Mouse (Mus musculus): ENCODE data around the gene Krt75. TPM values are rescaled to one million over a fixed set of nuclear protein-coding genes. Genes with fewer than 3 reads are reported as not detected.
A peak's percentile ranks its signal among the peaks of the same experiment; 100 is the strongest.
"Not testable (repeated sequence)": the region's sequence is repeated elsewhere in the genome, so short reads cannot be mapped to it uniquely, and the experiment has no call there.

Gene Krt75
- polyA plus RNA-seq, 1 experiment from 2014 or later, result not detected

- Histone ChIP-seq H3K4me3 (ENCODE audit: low read depth, low read length) (no peak overlapping the region), H3K9ac (ENCODE audit: low read length) (no peak overlapping the region), H3K27me3 (replicated peaks; ENCODE audit: control insufficient read depth, insufficient read depth, low read length) (no peaks in the 10 kb centered on the region), H3K36me3 (ENCODE audit: control insufficient read depth, insufficient read depth, low read length) (no peaks in the 10 kb centered on the region), H3K4me2 (ENCODE audit: low read length) (no peak overlapping the region), H3K4me1 (replicated peaks; ENCODE audit: control insufficient read depth, insufficient read depth, low read length) (no peaks in the 10 kb centered on the region), H3K9me3 (ENCODE audit: control insufficient read depth, low read length) (no peaks in the 10 kb centered on the region), H3K27ac (ENCODE audit: low read depth) (no peak overlapping the region)
- ATAC-seq (replicated peaks; ENCODE audit: low FRiP score, low TSS enrichment, low read depth) (no peak), DNase-seq (ENCODE audit: low spot score) (no peak)
- 58% methylated on average over 9 of the region's 9 CpGs for WGBS
Observed at GRCm38 (mm10) chr15:101536054-101536850, 37.5 kb downstream of the Krt75 start.

GRCm38 (mm10) chr15:101532720-101533119 is 41.0 kb downstream of the Krt75 start, which contains the start of gene Krt84:
Krt84 (minus strand) TSS chr15:101532820.
- Histone ChIP-seq H3K4me3 (ENCODE audit: low read depth, low read length) (no peak within 1 kb of the TSS), H3K4me1 (replicated peaks; ENCODE audit: control insufficient read depth, insufficient read depth, low read length) (no peaks in the 10 kb centered on the region), H3K4me2 (ENCODE audit: low read length) (no peak within 1 kb of the TSS), H3K9ac (ENCODE audit: low read length) (no peak within 1 kb of the TSS), H3K27ac (ENCODE audit: low read depth) (no peak within 1 kb of the TSS), H3K27me3 (replicated peaks; ENCODE audit: control insufficient read depth, insufficient read depth, low read length) (no peaks in the 10 kb centered on the region), H3K36me3 (ENCODE audit: control insufficient read depth, insufficient read depth, low read length) (no peaks in the 10 kb centered on the region), H3K9me3 (ENCODE audit: control insufficient read depth, low read length) (no peaks in the 10 kb centered on the region)
- WGBS, result 77% methylated on average over 7 of the region's 7 CpGs
- ATAC-seq (replicated peaks; ENCODE audit: low FRiP score, low TSS enrichment, low read depth) (no peak), DNase-seq (ENCODE audit: low spot score) (no peak)

GRCm38 (mm10) chr15:101522556-101523232 is 51.0 kb downstream of the Krt75 start:
- Histone ChIP-seq H3K27ac (ENCODE audit: low read depth) (no peak overlapping the region), H3K9me3 (ENCODE audit: control insufficient read depth, low read length) (no peaks in the 10 kb centered on the region), H3K4me2 (ENCODE audit: low read length) (no peak overlapping the region), H3K27me3 (replicated peaks; ENCODE audit: control insufficient read depth, insufficient read depth, low read length) (peaks cover 4% of the 10 kb centered on the region; the same call in 1 of the 2 replicates), H3K36me3 (ENCODE audit: control insufficient read depth, insufficient read depth, low read length) (no peaks in the 10 kb centered on the region), H3K9ac (ENCODE audit: low read length) (no peak overlapping the region), H3K4me1 (replicated peaks; ENCODE audit: control insufficient read depth, insufficient read depth, low read length) (no peaks in the 10 kb centered on the region), H3K4me3 (ENCODE audit: low read depth, low read length) (no peak overlapping the region)
- 73% methylated on average over 4 of the region's 4 CpGs for WGBS
- DNase-seq (ENCODE audit: low spot score) (no peak), ATAC-seq (replicated peaks; ENCODE audit: low FRiP score, low TSS enrichment, low read depth) (no peak)

GRCm38 (mm10) chr15:101519792-101520191 is 53.9 kb downstream of the Krt75 start:
- H3K9ac ChIP-seq (ENCODE audit: low read length), result no peak overlapping the region
- H3K27ac ChIP-seq (ENCODE audit: low read depth), result no peak overlapping the region
- H3K27me3 ChIP-seq (replicated peaks; ENCODE audit: control insufficient read depth, insufficient read depth, low read length), result peaks cover 4% of the 10 kb centered on the region; the same call in 1 of the 2 replicates
- 9% methylated on average over 2 of the region's 2 CpGs for WGBS
- ATAC-seq (replicated peaks; ENCODE audit: low FRiP score, low TSS enrichment, low read depth) (no peak), DNase-seq (ENCODE audit: low spot score) (peak; percentile 84)
- no peaks in the 10 kb centered on the region for H3K36me3 ChIP-seq (ENCODE audit: control insufficient read depth, insufficient read depth, low read length)
- no peak overlapping the region for H3K4me2 ChIP-seq (ENCODE audit: low read length)
- no peaks in the 10 kb centered on the region for H3K9me3 ChIP-seq (ENCODE audit: control insufficient read depth, low read length)
- H3K4me1 ChIP-seq (replicated peaks; ENCODE audit: control insufficient read depth, insufficient read depth, low read length), result no peaks in the 10 kb centered on the region
- H3K4me3 ChIP-seq (ENCODE audit: low read depth, low read length), result no peak overlapping the region

GRCm38 (mm10) chr15:101517161-101517560 is 56.5 kb downstream of the Krt75 start, which contains the start of gene Gm49425:
Gm49425 (minus strand) TSS chr15:101517261.
- not testable (repeated sequence) for H3K4me1 ChIP-seq (replicated peaks; ENCODE audit: control insufficient read depth, insufficient read depth, low read length); H3K9me3 ChIP-seq (ENCODE audit: control insufficient read depth, low read length); ATAC-seq (replicated peaks; ENCODE audit: low FRiP score, low TSS enrichment, low read depth); H3K27ac ChIP-seq (ENCODE audit: low read depth); H3K4me2 ChIP-seq (ENCODE audit: low read length); DNase-seq (ENCODE audit: low spot score); H3K9ac ChIP-seq (ENCODE audit: low read length); H3K36me3 ChIP-seq (ENCODE audit: control insufficient read depth, insufficient read depth, low read length); H3K27me3 ChIP-seq (replicated peaks; ENCODE audit: control insufficient read depth, insufficient read depth, low read length); H3K4me3 ChIP-seq (ENCODE audit: low read depth, low read length)
- WGBS, result 71% methylated on average over 2 of the region's 2 CpGs

Small RNAs within 50 kb of the gene (microRNA-seq; reads per million reads assigned to microRNA genes)
- gene Gm44393, result not detected
- not detected for gene Gm44460

Other genes starting within 250 kb of the Krt75 start
- gene Krt80, start 203.7 kb downstream of the Krt75 start, polyA plus RNA-seq (2014; fragmentation: Nextera tagmentation; extraction: Ambion mirVana), result 0.81 and 1.6 TPM in 2 replicates
- 104 and 108 TPM in 2 replicates for gene Krt7, start 162.9 kb downstream of the Krt75 start, polyA plus RNA-seq (2014; fragmentation: Nextera tagmentation; extraction: Ambion mirVana)
- gene Krt87, start 135.1 kb downstream of the Krt75 start, polyA plus RNA-seq (2014; fragmentation: Nextera tagmentation; extraction: Ambion mirVana), result 0.17 TPM in 1 of 2 replicates, not detected in the other
- not detected in 2 replicates for gene Krt88, start 126.2 kb downstream of the Krt75 start, polyA plus RNA-seq (2014; fragmentation: Nextera tagmentation; extraction: Ambion mirVana)
- gene Krt81, start 110.2 kb downstream of the Krt75 start, polyA plus RNA-seq (2014; fragmentation: Nextera tagmentation; extraction: Ambion mirVana), result not detected in 2 replicates
- gene Krt86, start 100.4 kb downstream of the Krt75 start, polyA plus RNA-seq (2014; fragmentation: Nextera tagmentation; extraction: Ambion mirVana), result 0.08 TPM in 1 of 2 replicates, not detected in the other
- gene Krt83, start 82.4 kb downstream of the Krt75 start, polyA plus RNA-seq (2014; fragmentation: Nextera tagmentation; extraction: Ambion mirVana), result 0.19 TPM in 1 of 2 replicates, not detected in the other
- gene Gm49425, start 56.6 kb downstream of the Krt75 start, polyA plus RNA-seq (2014; fragmentation: Nextera tagmentation; extraction: Ambion mirVana), result not detected in 2 replicates
- not detected in 2 replicates for gene Krt84, start 41.1 kb downstream of the Krt75 start, polyA plus RNA-seq (2014; fragmentation: Nextera tagmentation; extraction: Ambion mirVana)
- gene Krt82, start 23.2 kb downstream of the Krt75 start, polyA plus RNA-seq (2014; fragmentation: Nextera tagmentation; extraction: Ambion mirVana), result not detected in 2 replicates
- 0.07 TPM in 1 of 2 replicates, not detected in the other for gene Krt90, start 11.0 kb downstream of the Krt75 start, polyA plus RNA-seq (2014; fragmentation: Nextera tagmentation; extraction: Ambion mirVana)
- not detected in 2 replicates for gene Gm5414, start 54.3 kb upstream of the Krt75 start, polyA plus RNA-seq (2014; fragmentation: Nextera tagmentation; extraction: Ambion mirVana)
- not detected in 2 replicates for gene Gm5478, start 73.5 kb upstream of the Krt75 start, polyA plus RNA-seq (2014; fragmentation: Nextera tagmentation; extraction: Ambion mirVana)
- not detected in 2 replicates for gene Krt6b, start 106.4 kb upstream of the Krt75 start, polyA plus RNA-seq (2014; fragmentation: Nextera tagmentation; extraction: Ambion mirVana)
- gene Krt6a, start 120.4 kb upstream of the Krt75 start, polyA plus RNA-seq (2014; fragmentation: Nextera tagmentation; extraction: Ambion mirVana), result not detected in 2 replicates
- gene Krt5, start 139.0 kb upstream of the Krt75 start, polyA plus RNA-seq (2014; fragmentation: Nextera tagmentation; extraction: Ambion mirVana), result 0.47 TPM in 1 of 2 replicates, not detected in the other
- not detected in 2 replicates for gene Krt71, start 169.2 kb upstream of the Krt75 start, polyA plus RNA-seq (2014; fragmentation: Nextera tagmentation; extraction: Ambion mirVana)
- not detected in 2 replicates for gene Krt72, start 212.6 kb upstream of the Krt75 start, polyA plus RNA-seq (2014; fragmentation: Nextera tagmentation; extraction: Ambion mirVana)
- not detected in 2 replicates for gene Krt73, start 228.4 kb upstream of the Krt75 start, polyA plus RNA-seq (2014; fragmentation: Nextera tagmentation; extraction: Ambion mirVana)
- not detected in 2 replicates for gene Krt2, start 244.3 kb upstream of the Krt75 start, polyA plus RNA-seq (2014; fragmentation: Nextera tagmentation; extraction: Ambion mirVana)

Data from intestine, embryonic 14.5 days (tissue).